Mouse (Mus musculus) limb, embryonic 11.5 days (tissue): ENCODE measurements at regions not wholly inside any gene's neighbourhood (a gene's known extent, or its start where the extent isn't known, plus 50 kb on each side); places are given as distances from the start of the nearest gene placed in this dataset.

Source experiments
- ATAC-seq: fragments of 200-750 bp; cut with Nextera tagmentation; 2 replicates; pipeline ENCODE4 v1.8.0; 2017; ENCODE audit warnings: low read depth; ENCODE audit not compliant: insufficient number of reproducible peaks, low FRiP score, low TSS enrichment
- DNase-seq: peaks from one replicate; pipeline ENCODE4 v3.0.0-alpha.2; 2015; ENCODE audit warnings: low spot score
- H3K27ac ChIP-seq: fragments of 300-500 bp; sonication (generic); replicated peaks from 2 replicates; pipeline ENCODE4 v1.5.1; 2014; ENCODE audit warnings: low read depth, mild to moderate bottlenecking, low read length
- H3K27me3 ChIP-seq: fragments of 300-500 bp; sonication (generic); 2 replicates; pipeline ENCODE4 v1.6.1; 2014; ENCODE audit warnings: mild to moderate bottlenecking, low read length, mixed read lengths; ENCODE audit not compliant: control insufficient read depth, insufficient read depth
- H3K36me3 ChIP-seq: fragments of 300-500 bp; sonication (generic); 2 replicates; pipeline ENCODE4 v1.6.1; 2014; ENCODE audit warnings: mild to moderate bottlenecking, low read length, moderate library complexity, mixed read lengths; ENCODE audit not compliant: control insufficient read depth, insufficient read depth
- H3K4me1 ChIP-seq: fragments of 300-500 bp; sonication (generic); 2 replicates; pipeline ENCODE4 v1.6.1; 2014; ENCODE audit warnings: low read length, mixed read lengths; ENCODE audit not compliant: control insufficient read depth, insufficient read depth
- H3K4me2 ChIP-seq: fragments of 300-500 bp; sonication (generic); 2 replicates; pipeline ENCODE4 v1.6.1; 2014; ENCODE audit warnings: low read depth, mild to moderate bottlenecking, moderate library complexity; ENCODE audit not compliant: severe bottlenecking
- H3K4me3 ChIP-seq: fragments of 300-500 bp; sonication (generic); 2 replicates; pipeline ENCODE4 v1.5.1; 2014; ENCODE audit warnings: low read depth, low read length
- H3K9ac ChIP-seq: fragments of 300-500 bp; sonication (generic); 2 replicates; pipeline ENCODE4 v1.6.1; 2014; ENCODE audit warnings: mild to moderate bottlenecking, low read length
- H3K9me3 ChIP-seq: fragments of 300-500 bp; sonication (generic); 2 replicates; pipeline ENCODE4 v1.6.1; 2016; ENCODE audit warnings: low read length; ENCODE audit not compliant: control insufficient read depth
- WGBS: fragments of 180-500 bp; shearing (Covaris S2); extraction: QIAGEN DNeasy Blood & Tissue Kit; methylation state at CpG from one replicate; pipeline ENCODE4 v1.1.7; 2014; 5-methylcytosine and 5-hydroxymethylcytosine counted together

DNA sequence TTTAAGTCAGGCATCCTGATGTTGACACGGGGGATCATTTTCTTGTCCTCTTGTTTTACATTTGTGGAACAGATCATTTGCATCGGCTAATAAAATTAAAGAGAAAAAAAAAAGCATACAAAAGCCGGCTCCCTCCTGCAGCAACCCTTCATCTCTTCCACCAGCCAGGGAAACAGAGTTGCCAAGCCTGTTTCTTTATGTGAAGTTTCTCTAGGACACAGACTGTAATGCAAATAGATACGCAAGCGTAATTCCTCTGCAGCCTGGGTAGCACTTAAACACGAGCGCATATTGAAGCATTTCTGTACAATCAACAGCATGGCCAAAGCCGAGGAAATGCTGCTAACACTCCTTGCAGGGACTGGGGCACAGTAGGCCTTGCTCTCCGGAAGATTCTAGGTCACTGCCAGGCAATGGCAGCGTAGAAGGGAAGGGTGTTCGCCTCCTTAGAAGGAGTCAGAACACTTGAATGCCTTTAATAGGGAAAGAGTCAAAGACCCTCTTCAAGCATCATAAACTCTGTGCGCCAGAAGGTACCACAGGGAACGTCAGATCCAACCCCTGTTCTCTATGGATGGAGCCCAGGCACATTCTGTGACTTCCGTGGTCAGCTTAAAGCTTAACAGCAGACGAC lies 425.3 kb upstream of the Smim15 start:
- no peak overlapping the region for H3K4me3 ChIP-seq
- no peak overlapping the region for H3K27ac ChIP-seq
- H3K36me3 ChIP-seq: no peaks in the 10 kb centered on the region
- no peak overlapping the region for H3K9ac ChIP-seq
- DNase-seq (no peak), ATAC-seq (no peak)
- no peaks in the 10 kb centered on the region; the same call in 1 of the 2 replicates for H3K9me3 ChIP-seq
- no peak overlapping the region for H3K4me2 ChIP-seq
- H3K27me3 ChIP-seq: no peaks in the 10 kb centered on the region
- 48% methylated on average over 15 of the region's 15 CpGs for WGBS
- peaks cover 12% of the 10 kb centered on the region for H3K4me1 ChIP-seq

DNA sequence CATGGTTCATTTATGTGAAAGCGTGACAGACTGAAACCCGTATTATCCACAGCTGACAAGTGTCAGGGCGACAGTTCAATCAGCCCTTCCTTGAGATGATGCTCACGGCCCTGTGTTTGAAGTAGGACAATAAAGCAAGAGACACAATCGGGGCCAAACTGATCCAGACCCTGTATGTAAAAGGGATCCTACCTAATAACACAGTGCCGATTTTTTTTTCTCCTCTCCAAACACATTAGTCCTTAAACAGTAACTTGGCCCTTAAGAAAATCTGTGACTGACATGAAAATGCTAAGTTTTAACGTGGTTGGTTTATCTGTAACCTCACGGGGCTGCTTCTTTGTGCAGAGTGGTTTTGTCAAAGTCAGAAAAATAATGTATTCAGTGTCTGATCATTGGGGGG lies 425.9 kb upstream of the Smim15 start:
- Histone ChIP-seq H3K4me3 (no peak overlapping the region), H3K4me1 (peaks cover 12% of the 10 kb centered on the region), H3K4me2 (no peak overlapping the region), H3K27me3 (no peaks in the 10 kb centered on the region), H3K36me3 (no peaks in the 10 kb centered on the region), H3K9ac (no peak overlapping the region), H3K9me3 (no peaks in the 10 kb centered on the region; the same call in 1 of the 2 replicates), H3K27ac (no peak overlapping the region)
- no peak for ATAC-seq
- DNase-seq: no peak
- 53% methylated on average over 8 of the region's 8 CpGs for WGBS

DNA sequence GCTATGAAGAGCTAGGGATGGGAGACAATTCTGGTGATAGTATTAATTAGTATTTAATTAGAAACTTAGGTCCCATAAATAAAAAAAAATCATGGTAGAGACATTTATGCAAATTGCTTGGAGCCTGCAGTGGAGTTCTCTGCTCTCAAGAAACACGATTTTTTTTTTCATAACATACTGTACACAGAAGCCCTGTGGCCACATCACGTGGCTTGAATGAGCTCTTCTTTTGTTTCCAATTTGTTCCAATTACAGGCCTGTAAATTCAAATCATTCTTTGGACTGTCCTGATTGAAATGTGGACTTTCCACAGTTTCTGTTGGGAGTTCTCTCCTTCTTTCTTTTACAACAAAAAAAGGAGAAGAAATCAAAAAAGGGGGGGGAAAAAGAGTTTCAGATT lies 426.7 kb upstream of the Smim15 start:
- Histone ChIP-seq H3K27ac (no peak overlapping the region), H3K9me3 (no peaks in the 10 kb centered on the region; the same call in 1 of the 2 replicates), H3K36me3 (no peaks in the 10 kb centered on the region), H3K4me2 (no peak overlapping the region), H3K4me3 (no peak overlapping the region), H3K4me1 (peaks cover 12% of the 10 kb centered on the region), H3K9ac (no peak overlapping the region), H3K27me3 (no peaks in the 10 kb centered on the region)
- DNase-seq (no peak), ATAC-seq (no peak)
- 55% methylated on average over 2 of the region's 2 CpGs for WGBS

DNA sequence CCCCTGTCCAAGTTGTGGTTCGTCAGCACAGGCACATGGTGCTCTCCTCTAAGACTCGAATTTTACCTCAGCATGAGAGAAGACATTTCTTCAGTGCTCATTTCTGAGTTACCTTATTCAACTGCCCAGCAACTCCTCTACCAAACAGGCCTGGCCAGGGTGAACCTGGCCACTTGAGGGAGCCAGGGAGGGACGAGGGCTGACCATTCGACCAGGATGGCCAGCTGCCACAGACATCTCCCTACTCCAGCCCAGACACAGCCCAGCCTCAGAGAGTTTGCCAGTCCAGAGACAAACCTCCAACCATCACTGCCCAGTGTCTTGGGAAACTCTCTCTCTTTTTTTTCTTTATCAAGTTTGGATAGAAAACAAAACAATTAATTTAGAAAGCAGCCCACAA lies 427.5 kb upstream of the Smim15 start:
- no peaks in the 10 kb centered on the region; the same call in 1 of the 2 replicates for H3K9me3 ChIP-seq
- H3K4me2 ChIP-seq: no peak overlapping the region
- H3K9ac ChIP-seq: no peak overlapping the region
- 78% methylated on average over 4 of the region's 4 CpGs for WGBS
- H3K4me3 ChIP-seq: no peak overlapping the region
- no peaks in the 10 kb centered on the region for H3K27me3 ChIP-seq
- H3K4me1 ChIP-seq: peaks cover 12% of the 10 kb centered on the region
- ATAC-seq (no peak), DNase-seq (no peak)
- no peaks in the 10 kb centered on the region for H3K36me3 ChIP-seq
- no peak overlapping the region for H3K27ac ChIP-seq

DNA sequence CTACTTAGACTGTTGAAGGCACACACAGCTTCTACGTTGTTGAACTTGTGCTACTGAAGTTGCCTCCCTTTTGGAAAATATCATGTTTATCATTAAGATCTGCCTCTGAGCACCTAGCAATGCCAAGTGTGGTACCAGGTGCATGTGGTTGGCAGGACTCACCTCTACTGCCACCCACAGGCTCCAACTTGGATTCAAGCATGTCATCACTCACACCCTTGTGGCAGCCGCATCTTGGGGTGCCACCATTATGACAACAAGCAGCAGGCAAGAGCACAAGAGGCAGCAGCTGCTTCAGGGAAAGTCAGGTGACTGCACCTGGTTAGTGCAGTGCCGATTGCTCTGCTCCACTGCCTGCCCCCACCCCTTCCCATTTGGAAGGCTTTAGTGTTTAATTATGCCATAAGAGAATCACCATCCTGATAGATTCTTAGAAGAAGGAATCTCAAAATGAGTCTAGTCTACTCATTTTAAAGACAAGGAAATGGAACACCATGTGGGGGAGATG lies 435.2 kb upstream of the Smim15 start:
- ATAC-seq (no peak), DNase-seq (no peak)
- H3K27me3 ChIP-seq: no peaks in the 10 kb centered on the region
- no peak overlapping the region for H3K4me3 ChIP-seq
- H3K4me2 ChIP-seq: no peak overlapping the region
- WGBS: 78% methylated on average over 3 of the region's 3 CpGs
- no peaks in the 10 kb centered on the region for H3K9me3 ChIP-seq
- H3K36me3 ChIP-seq: no peaks in the 10 kb centered on the region
- no peaks in the 10 kb centered on the region for H3K4me1 ChIP-seq
- H3K27ac ChIP-seq: no peak overlapping the region
- no peak overlapping the region for H3K9ac ChIP-seq

DNA sequence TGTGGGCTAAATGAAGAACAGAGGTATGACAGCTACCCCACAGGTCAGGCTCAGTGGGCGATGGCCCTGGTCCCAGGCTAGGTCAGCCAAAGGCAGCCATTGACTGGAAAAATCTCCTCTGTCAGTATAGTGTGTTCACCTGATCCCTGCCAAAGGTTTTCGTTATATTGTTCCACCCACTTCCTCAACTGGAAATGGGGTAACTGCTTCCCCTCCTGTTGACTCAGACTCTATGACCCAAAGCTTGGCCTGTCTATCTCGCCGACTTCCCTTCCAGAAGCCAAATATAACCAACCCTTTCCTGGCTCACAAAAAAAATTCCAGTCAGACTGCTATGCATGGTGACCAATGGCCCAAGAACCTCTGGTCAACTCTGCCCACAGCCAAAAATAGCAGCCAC lies 437.0 kb upstream of the Smim15 start:
- no peak for ATAC-seq
- Histone ChIP-seq H3K4me3 (no peak overlapping the region), H3K36me3 (no peaks in the 10 kb centered on the region; the same call in 1 of the 2 replicates), H3K27ac (no peak overlapping the region), H3K4me1 (no peaks in the 10 kb centered on the region), H3K9ac (no peak overlapping the region), H3K4me2 (no peak overlapping the region), H3K9me3 (no peaks in the 10 kb centered on the region; the same call in 1 of the 2 replicates), H3K27me3 (no peaks in the 10 kb centered on the region)
- no peak for DNase-seq
- 82% methylated on average over 4 of the region's 4 CpGs for whole genome bisulfite sequencing

DNA sequence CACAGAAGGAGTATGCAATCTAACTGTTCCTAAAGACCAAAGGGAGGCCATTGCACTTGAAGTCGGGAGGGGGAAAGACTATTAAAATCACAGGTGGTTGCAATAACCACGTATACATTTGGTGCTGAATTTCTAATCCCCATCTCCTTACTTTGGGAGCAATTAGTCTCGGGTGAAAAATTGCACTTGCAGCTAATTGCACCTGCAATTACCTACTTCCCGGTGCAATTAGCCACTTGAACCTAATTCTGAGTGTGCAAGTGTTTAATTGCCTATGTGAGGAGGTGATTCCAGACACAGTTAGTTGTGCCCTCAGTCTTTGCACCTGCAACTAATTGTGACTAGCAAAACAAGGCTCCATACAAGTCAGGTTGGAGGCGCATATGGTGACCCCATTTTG lies 442.1 kb upstream of the Smim15 start:
- DNase-seq: peak; percentile 39
- Histone ChIP-seq H3K27ac (no peak overlapping the region), H3K36me3 (no peaks in the 10 kb centered on the region; the same call in 1 of the 2 replicates), H3K27me3 (no peaks in the 10 kb centered on the region), H3K9ac (no peak overlapping the region), H3K9me3 (no peaks in the 10 kb centered on the region; the same call in 1 of the 2 replicates), H3K4me3 (no peak overlapping the region), H3K4me2 (no peak overlapping the region), H3K4me1 (peaks cover 16% of the 10 kb centered on the region)
- ATAC-seq: no peak
- WGBS: 14% methylated on average over 5 of the region's 5 CpGs

DNA sequence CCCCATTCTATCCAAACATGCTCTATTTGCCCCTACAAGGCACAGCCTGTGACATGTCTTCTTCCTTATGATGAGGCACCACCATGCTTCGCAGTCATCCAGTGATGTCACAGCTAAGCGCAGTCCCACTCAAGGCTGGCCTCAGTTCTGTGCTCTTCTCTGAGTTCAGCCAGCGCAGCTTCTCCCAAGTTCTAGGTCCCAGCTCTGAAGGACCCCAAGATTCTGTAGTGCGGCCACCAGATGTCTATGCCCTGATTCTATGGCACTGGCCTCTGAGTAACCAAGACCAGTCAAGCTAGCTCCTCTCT lies 443.2 kb upstream of the Smim15 start:
- Histone ChIP-seq H3K27me3 (no peaks in the 10 kb centered on the region), H3K4me2 (no peak overlapping the region), H3K36me3 (no peaks in the 10 kb centered on the region; the same call in 1 of the 2 replicates), H3K4me3 (no peak overlapping the region), H3K9ac (no peak overlapping the region), H3K27ac (no peak overlapping the region; the same call in 1 of the 2 replicates), H3K9me3 (no peaks in the 10 kb centered on the region; the same call in 1 of the 2 replicates), H3K4me1 (peaks cover 16% of the 10 kb centered on the region)
- 83% methylated on average over 4 of the region's 4 CpGs for WGBS
- DNase-seq (peak; percentile 29), ATAC-seq (no peak)
